Comparison of ENCODE assay signal across 8 mouse cellular contexts in the genomic region with DNA sequence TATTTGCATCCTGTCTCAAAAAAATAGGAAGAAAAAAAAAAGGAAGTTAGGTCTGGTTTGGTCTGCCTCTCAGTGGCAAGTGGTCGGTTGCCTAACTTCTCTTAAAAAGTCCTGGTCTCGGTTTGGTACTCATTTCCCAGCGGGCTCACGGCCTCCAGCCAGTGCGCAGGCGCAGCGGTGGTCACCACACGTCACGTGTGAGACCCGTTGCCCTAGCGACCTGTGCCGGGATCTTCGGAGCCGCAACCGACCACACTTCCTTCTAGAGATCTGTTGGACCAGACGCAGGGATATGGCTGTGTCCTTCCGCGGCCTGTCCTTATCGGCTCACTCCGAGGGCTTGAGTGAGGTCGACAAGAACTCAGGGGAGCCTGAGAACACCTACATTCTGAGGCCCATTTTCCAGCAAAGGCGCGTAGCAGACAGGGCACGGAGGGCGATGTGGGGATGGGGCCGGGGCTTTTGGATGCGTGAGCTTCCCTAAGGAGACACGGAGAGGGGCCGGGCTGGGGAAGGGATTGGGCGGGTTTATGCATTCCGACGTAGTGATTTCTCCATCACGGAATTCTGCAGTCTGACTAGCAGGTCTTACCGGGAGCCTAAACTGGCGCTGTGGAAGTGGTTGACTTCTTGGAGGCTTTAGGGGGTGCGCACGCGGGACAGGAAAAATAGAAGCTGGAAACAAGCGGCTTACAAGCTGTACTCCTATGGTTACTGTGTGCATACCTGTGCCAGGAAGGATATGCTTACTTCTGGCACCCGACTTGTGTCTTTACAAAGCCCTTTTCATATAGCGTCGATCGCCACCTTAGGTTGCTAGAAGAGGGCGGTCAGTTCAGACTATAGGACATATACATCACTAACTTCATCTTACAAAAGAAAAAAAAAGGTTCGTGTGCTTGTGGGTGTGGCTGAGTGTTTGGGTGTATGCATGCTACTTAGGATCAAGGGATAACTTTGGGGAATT. TPM values are rescaled to one million over a fixed set of nuclear protein-coding genes. Genes with fewer than 3 reads are reported as not detected.
DNase-seq lines count a peak whose midpoint lies in the region; ATAC-seq and TF ChIP-seq lines count a peak whose summit lies in the region.

A gene (plus strand): TSS at position 186 of the 967 bp plus-strand sequence.

- 4% methylated on average over 45 of the region's 45 CpGs for WGBS in bone marrow, adult 2 months
- WGBS in embryonic facial prominence, embryonic 15.5 days = 2% methylated on average over 45 of the region's 45 CpGs
- 2% methylated on average over 45 of the region's 45 CpGs for WGBS in limb, embryonic 14.5 days
- 1% methylated on average over 45 of the region's 45 CpGs for WGBS in midbrain, postnatal 0 days

- peak; percentile 95 for ATAC-seq in embryonic facial prominence, embryonic 15.5 days (ENCODE audit: insufficient number of reproducible peaks, low FRiP score, low TSS enrichment, low read depth)
- ATAC-seq in limb, embryonic 14.5 days (ENCODE audit: low FRiP score, low read depth) = peak; percentile 98
- ATAC-seq in midbrain, postnatal 0 days (ENCODE audit: low FRiP score) = peak; percentile 96

- H3K4me1 ChIP-seq in bone marrow, adult 2 months (ENCODE audit: control insufficient read depth, insufficient read depth, low read length) = no peaks in the 10 kb centered on the region; the same call in 1 of the 2 replicates
- peaks cover 13% of the 10 kb centered on the region; the same call in 1 of the 2 replicates for H3K4me1 ChIP-seq in embryonic facial prominence, embryonic 15.5 days
- peaks cover 6% of the 10 kb centered on the region; the same call in 1 of the 2 replicates for H3K4me1 ChIP-seq in limb, embryonic 14.5 days (ENCODE audit: control insufficient read depth, insufficient read depth, low read length)
- peaks cover 3% of the 10 kb centered on the region; the same call in 1 of the 2 replicates for H3K4me1 ChIP-seq in midbrain, postnatal 0 days (ENCODE audit: insufficient read depth, low read length)

- peak; percentile 98 for DNase-seq in 416B (ENCODE audit: low read depth)
- DNase-seq in heart, adult 8-10 months (ENCODE audit: low spot score) = peak; percentile 95
- DNase-seq in kidney, adult 9 months = peak; percentile 96
- DNase-seq in limb, embryonic 14.5 days (ENCODE audit: low spot score) = peak; percentile 95
- DNase-seq in midbrain, postnatal 0 days (ENCODE audit: low spot score) = peak; percentile 98
- DNase-seq in spleen, postnatal 14 days (ENCODE audit: low spot score in 2 of 2) = peak; percentile 78 to 82

- no peaks in the 10 kb centered on the region for H3K9me3 ChIP-seq in embryonic facial prominence, embryonic 15.5 days (replicated peaks)
- H3K9me3 ChIP-seq in limb, embryonic 14.5 days (ENCODE audit: control insufficient read depth, low read length) = no peaks in the 10 kb centered on the region
- no peaks in the 10 kb centered on the region for H3K9me3 ChIP-seq in midbrain, postnatal 0 days (ENCODE audit: low read length)

- peak within 1 kb of the TSS; percentile 68 for H3K4me3 ChIP-seq in bone marrow, adult 2 months (replicated peaks; ENCODE audit: control insufficient read depth, low read depth, low read length)
- H3K4me3 ChIP-seq in embryonic facial prominence, embryonic 15.5 days (replicated peaks) = peak within 1 kb of the TSS; percentile 70
- peak within 1 kb of the TSS; percentile 57 for H3K4me3 ChIP-seq in limb, embryonic 14.5 days (replicated peaks; ENCODE audit: low read length)
- peak within 1 kb of the TSS; percentile 58 for H3K4me3 ChIP-seq in midbrain, postnatal 0 days (ENCODE audit: low read depth, low read length)

- H3K27me3 ChIP-seq in embryonic facial prominence, embryonic 15.5 days = no peaks in the 10 kb centered on the region
- H3K27me3 ChIP-seq in limb, embryonic 14.5 days (ENCODE audit: control insufficient read depth, insufficient read depth, low read length) = no peaks in the 10 kb centered on the region
- no peaks in the 10 kb centered on the region for H3K27me3 ChIP-seq in midbrain, postnatal 0 days (ENCODE audit: insufficient read depth, low read length)

- H3K9ac ChIP-seq in embryonic facial prominence, embryonic 15.5 days = peak within 1 kb of the TSS; percentile 55
- H3K9ac ChIP-seq in limb, embryonic 14.5 days (ENCODE audit: low read depth, low read length, severe bottlenecking) = peak within 1 kb of the TSS; percentile 72
- H3K9ac ChIP-seq in midbrain, postnatal 0 days (replicated peaks; ENCODE audit: low read length, poor library complexity, severe bottlenecking) = peak within 1 kb of the TSS; percentile 70

- H3K4me2 ChIP-seq in embryonic facial prominence, embryonic 15.5 days (replicated peaks) = peak within 1 kb of the TSS; percentile 67
- H3K4me2 ChIP-seq in limb, embryonic 14.5 days (replicated peaks; ENCODE audit: low read depth, low read length, severe bottlenecking) = peak within 1 kb of the TSS; percentile 55
- peak within 1 kb of the TSS; percentile 72 for H3K4me2 ChIP-seq in midbrain, postnatal 0 days (ENCODE audit: low read depth, low read length, poor library complexity, severe bottlenecking)

- H3K27ac ChIP-seq in bone marrow, adult 2 months (ENCODE audit: control insufficient read depth, insufficient read depth, low read depth, low read length, poor library complexity) = peak within 1 kb of the TSS; percentile 56
- peak within 1 kb of the TSS; percentile 94 for H3K27ac ChIP-seq in embryonic facial prominence, embryonic 15.5 days (replicated peaks)
- peak within 1 kb of the TSS; percentile 96 for H3K27ac ChIP-seq in limb, embryonic 14.5 days (replicated peaks; ENCODE audit: low read depth, low read length)
- peak within 1 kb of the TSS; percentile 91 for H3K27ac ChIP-seq in midbrain, postnatal 0 days (ENCODE audit: low read depth, low read length)

- TF ChIP-seq CTCF in bone marrow, adult 2 months (IDR thresholded peaks at IDR 0.05; ENCODE audit: control insufficient read depth, insufficient read depth, low read length) = no peak
- peak; percentile 25 for TF ChIP-seq CTCF in midbrain, postnatal 0 days (IDR thresholded peaks at IDR 0.05)

- TF ChIP-seq POLR2A in bone marrow, adult 2 months (IDR thresholded peaks at IDR 0.05; ENCODE audit: borderline replicate concordance, control insufficient read depth, low read depth, low read length) = peak; percentile 78; the same call in 1 of the 2 replicates
- peak; percentile 61; the same call in 1 of the 2 replicates for TF ChIP-seq POLR2A in limb, embryonic 14.5 days (IDR thresholded peaks at IDR 0.05; ENCODE audit: borderline replicate concordance, extremely low read depth, insufficient read depth, insufficient read length)

- no peaks in the 10 kb centered on the region for H3K36me3 ChIP-seq in embryonic facial prominence, embryonic 15.5 days
- H3K36me3 ChIP-seq in limb, embryonic 14.5 days (ENCODE audit: control insufficient read depth, insufficient read depth, low read length) = no peaks in the 10 kb centered on the region
- H3K36me3 ChIP-seq in midbrain, postnatal 0 days (ENCODE audit: insufficient read depth, low read length) = no peaks in the 10 kb centered on the region

RNA-seq across cellular contexts. Expression of the gene that starts here (rescaled TPM):
- polyA plus RNA-seq in bone marrow, adult 2 months (2011; ENCODE audit: insufficient read depth, insufficient read length, low replicate concordance, missing spikeins) = 5.4 and 13.9 TPM in 2 replicates
- polyA plus RNA-seq in embryonic facial prominence, embryonic 15.5 days (2015; fragmentation: Nextera tagmentation; extraction: Ambion mirVana) = 31.5 and 39.0 TPM in 2 replicates
- 10 to 100 TPM in 1 of 4 experiments, 1 to 10 TPM in 3; 6.2 to 10.5 (median 8.3) TPM for total RNA-seq in heart, adult 8-10 months (2022)
- polyA plus RNA-seq in limb, embryonic 14.5 days (2012; rRNA removed) = 15.3 and 16.9 TPM in 2 replicates
- 25.6 and 25.9 TPM in 2 replicates for polyA plus RNA-seq in limb, embryonic 14.5 days (2014; fragmentation: Nextera tagmentation; extraction: Ambion mirVana)
- total RNA-seq in midbrain, postnatal 0 days (2014; rRNA removed) = 12.5 and 18.1 TPM in 2 replicates
- polyA plus RNA-seq in midbrain, postnatal 0 days (2015; fragmentation: Nextera tagmentation; extraction: Ambion mirVana) = 54.5 and 56.7 TPM in 2 replicates

Comparison
In these comparisons a context has a peak if more than half of its experiments do, and no peak if none do; other contexts are left out.
1. Peak in every context shown above with its lines: DNase-seq, ATAC-seq, H3K4me3 ChIP-seq and H3K27ac ChIP-seq.